Mouse (Mus musculus): ENCODE data around the gene Mettl7a1.
"Not testable (repeated sequence)": the region's sequence is repeated elsewhere in the genome, so short reads cannot be mapped to it uniquely, and the experiment has no call there.

Gene Mettl7a1

GRCm38 (mm10) chr15:100346761-100347160 lies 42.8 kb downstream of the Mettl7a1 start:
- DNase-seq, result peak; percentile 87 to 92

DNA sequence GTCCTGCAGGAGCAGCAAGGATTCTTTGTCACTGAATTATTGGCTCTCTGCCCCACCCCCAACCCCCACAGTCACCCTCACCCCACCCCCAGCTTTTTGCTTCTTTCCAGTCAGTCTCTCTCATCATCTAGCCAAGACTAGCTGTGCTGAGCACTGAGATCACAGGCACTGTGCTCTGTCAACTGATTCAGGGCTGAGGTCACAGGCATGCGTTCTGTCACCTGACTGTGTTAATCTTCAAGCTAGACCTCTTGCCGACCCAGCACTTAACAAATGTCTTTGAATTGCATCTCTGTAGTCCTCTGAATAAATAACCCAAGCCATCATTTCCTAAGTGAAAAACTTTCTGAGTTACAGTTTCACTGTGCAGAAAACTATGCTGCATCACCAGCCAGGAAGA lies 45.6 kb downstream of the Mettl7a1 start:
- DNase-seq, result peak; percentile 77 to 91

DNA sequence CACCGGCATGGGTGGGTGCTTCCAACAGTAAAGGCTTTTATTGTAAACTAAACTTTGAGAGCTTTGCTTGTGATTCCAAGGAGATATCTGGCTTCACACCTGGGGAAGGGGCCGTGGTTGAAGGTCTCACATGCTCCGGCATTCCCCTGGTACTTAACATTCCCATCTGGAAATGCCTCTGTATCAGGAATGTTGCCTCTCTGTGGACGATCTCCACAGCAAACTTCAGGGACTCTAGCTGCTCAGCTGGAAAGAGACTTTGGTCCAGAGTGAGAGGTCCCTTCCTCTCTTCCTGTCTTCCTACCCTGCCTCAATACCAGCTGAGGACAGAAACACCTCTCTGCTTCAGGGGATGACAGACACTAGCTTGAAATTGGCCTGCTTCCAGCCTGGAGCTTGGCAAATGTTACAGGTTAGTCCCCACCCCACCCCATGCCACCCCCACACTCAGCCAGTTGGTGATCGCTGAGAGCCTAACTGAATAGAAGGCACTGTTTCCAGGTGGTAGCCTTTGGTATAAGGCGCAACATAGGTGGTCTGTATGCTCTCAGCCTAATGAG lies 47.6 kb downstream of the Mettl7a1 start:
- DNase-seq, result peak; percentile 60 to 77

DNA sequence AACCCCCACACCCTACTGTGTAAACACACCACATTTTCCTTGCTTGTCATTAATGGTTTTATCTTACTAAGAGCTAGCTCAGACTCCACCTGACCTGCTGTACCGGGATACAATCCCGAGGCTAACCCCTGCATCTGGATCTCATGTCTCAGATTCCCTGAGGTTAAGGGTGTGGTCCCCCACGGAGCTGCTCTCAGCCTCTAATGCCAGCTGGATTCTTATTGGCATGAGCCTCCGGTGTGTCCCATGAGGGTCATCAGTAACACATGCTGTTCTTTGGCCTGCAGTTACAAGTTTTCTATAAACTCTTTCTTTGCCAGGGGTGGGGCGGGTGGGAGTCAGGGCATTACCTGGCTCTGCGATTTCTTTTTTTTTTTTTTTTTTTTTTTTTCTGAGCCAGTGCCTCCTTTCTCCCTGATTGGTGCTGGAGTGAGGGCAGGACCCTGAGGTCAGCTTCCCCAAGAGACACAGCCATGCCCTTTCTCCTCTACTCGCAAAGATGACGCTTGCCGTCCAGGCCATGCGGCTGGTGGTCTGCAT lies 48.8 kb downstream of the Mettl7a1 start, which contains the start of the genes Methig1 and Mettl7a2:
Gene Methig1, plus strand, starts transcription at position 439 of the 540 bp plus-strand sequence.
Gene Mettl7a2, plus strand, starts transcription at position 490 of the 540 bp plus-strand sequence.
- DNase-seq, result peak in 1 of 2 experiments; percentile 65

- not testable (repeated sequence) for DNase-seq
Measured at GRCm38 (mm10) chr15:100353399-100353798, 49.5 kb downstream of the Mettl7a1 start.

DNA sequence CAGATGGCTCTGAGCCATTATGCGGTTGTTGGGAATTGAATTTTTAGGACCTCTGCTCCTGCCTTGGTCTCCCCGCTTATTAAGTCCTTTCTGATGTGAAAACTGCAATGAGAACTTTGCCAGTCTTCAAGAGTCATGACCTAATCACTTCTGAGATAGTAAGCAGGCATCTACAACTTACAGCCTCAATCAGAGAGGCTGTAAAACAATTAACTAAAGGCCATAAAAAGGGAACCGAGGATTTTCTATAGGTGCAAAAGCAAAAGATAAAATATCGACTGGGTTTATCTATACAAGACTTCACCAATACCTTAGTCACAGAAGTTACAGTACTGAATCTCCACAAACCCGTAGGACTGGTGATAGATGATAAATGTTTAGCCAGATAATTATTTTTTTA lies 51.9 kb downstream of the Mettl7a1 start:
- DNase-seq, result no peak

DNA sequence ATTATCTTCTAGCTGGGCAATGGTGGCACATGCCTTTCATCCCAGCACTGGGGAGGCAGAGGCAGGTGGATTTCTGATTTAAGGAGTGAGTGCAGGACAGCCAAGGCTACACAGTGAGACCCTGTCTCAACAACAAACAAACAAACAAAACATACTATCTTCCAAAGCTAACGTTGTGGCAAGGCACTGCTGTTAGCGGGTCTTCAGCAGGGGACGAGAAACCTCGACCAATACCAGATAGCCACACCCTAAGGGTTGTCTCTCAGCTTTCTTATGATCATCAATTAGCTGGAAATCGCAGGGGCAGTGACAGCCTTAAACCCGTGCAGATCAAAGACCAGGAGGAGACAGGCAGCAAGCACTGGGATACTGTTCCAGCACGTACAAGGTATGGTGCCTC lies 60.3 kb downstream of the Mettl7a1 start, which contains the start of gene Higd1c:
Gene Higd1c, plus strand, starts transcription at position 301 of the 400 bp plus-strand sequence.
- DNase-seq, result no peak

DNA sequence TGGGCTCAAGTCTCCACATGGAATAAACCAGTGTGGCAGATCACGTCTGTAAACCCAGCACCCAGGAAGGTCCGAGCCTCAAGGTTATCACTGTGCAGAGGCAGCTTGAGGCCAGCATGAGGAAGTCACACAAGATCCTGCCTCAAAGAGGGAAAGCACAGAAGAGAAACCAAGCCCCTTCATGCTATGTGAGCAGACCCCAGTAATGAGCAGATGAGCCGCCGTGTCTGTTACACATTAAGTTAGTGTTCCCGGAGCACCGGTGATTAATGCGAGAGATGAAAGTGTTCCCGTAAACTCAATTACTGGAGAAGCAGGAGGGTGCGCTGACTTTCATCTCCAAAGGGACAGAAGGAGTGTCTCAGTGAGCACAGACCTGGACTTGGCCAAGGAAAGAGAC lies 62.0 kb downstream of the Mettl7a1 start:
- DNase-seq, result not testable (repeated sequence)

GRCm38 (mm10) chr15:100367119-100367518 lies 63.2 kb downstream of the Mettl7a1 start:
- no peak for DNase-seq

- DNase-seq, result peak; percentile 65 to 85
Measured at GRCm38 (mm10) chr15:100375066-100375465, 71.1 kb downstream of the Mettl7a1 start.

DNA sequence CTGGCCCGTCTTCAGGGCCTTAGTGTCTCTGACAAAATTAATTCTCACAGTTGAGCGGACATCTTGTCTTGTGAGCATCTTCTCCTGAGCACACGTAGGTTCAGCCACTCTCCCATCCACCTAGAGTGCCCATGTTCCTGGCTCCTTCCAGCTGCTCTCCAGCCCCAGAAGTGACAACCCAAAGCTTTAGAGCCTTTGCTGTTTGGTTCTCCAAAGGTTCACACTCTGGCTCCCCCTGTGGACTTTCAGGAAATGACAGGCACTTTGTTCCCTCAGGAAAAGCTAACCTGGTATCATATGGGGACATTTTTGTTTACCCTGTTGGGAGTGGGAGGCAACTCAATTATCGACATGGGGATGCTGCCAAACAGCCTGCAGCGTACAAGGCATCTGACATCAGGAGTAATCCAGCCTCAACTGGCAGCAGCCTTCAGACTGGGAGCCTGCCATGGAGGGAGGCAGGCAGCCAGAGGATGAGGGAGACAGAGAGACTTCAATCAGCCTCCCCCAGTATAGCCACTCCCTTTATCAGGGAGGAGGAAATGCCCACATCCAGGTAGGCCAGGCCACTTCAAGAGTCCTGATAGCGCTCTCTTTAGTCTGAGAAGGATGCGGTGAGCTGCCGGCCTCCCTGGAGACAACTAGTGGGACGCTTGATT lies 74.0 kb downstream of the Mettl7a1 start:
- DNase-seq, result peak in 1 of 2 experiments; percentile 30
